Mouse (Mus musculus): ENCODE measurements around the gene Ccdc194.

- TF ChIP-seq TCF12 (IDR thresholded peaks at IDR 0.05; ENCODE audit: insufficient read depth, poor library complexity, severe bottlenecking) = no peak
- no peak for TF ChIP-seq POLR2AphosphoS2 (IDR thresholded peaks at IDR 0.05; ENCODE audit: insufficient read length, low read depth)
- TF ChIP-seq E2F4 (IDR thresholded peaks at IDR 0.05; ENCODE audit: insufficient read depth) = no peak
Observed at GRCm38 (mm10) chr8:71534263-71534810, 8.8 kb upstream of the Ccdc194 start.
